ENCODE assay signal across 8 mouse cellular contexts in the genomic region with DNA sequence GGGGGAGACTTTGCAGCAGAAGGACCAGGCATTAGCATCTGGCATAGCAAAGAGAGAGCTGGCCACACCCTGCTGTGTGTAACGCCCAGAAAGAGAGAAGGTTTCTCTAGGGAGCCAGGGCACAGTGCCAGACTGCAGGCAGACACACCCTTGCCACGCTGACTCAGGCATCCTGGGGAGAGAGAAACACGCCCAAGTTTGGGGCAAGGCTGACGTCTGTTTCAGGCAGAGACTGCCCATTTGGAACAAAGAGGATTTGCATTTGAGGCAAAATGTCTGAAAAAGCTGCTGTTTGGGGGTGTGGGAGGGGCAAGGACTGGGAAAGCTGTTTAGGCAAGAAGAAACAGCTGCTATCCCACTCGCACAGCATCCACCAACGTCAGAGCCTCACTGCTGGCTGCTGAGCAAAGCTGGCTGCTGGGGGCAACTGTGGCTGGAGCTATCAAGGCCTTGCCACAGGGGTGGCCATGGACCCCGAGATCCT.
DNase-seq lines count a peak whose midpoint lies in the region; ATAC-seq and TF ChIP-seq lines count a peak whose summit lies in the region.

No protein-coding gene starts in this region.

- 0 out of 2 replicates have a peak, but pooled peaks cover 8% of the 10 kb centered on the region for H3K27me3 ChIP-seq in forebrain, embryonic 12.5 days
- H3K27me3 ChIP-seq in heart, embryonic 15.5 days, result no peaks in the 10 kb centered on the region
- no peaks in the 10 kb centered on the region; the same call in 1 of the 2 replicates for H3K27me3 ChIP-seq in lung, embryonic 15.5 days

- no peak overlapping the region for H3K4me3 ChIP-seq in forebrain, embryonic 12.5 days (replicated peaks)
- no peak overlapping the region for H3K4me3 ChIP-seq in heart, embryonic 15.5 days
- H3K4me3 ChIP-seq in layer of hippocampus, adult 2 months, result no peak overlapping the region
- H3K4me3 ChIP-seq in lung, embryonic 15.5 days, result no peak overlapping the region

- H3K4me2 ChIP-seq in forebrain, embryonic 12.5 days, result no peak overlapping the region
- H3K4me2 ChIP-seq in heart, embryonic 15.5 days, result no peak overlapping the region
- H3K4me2 ChIP-seq in lung, embryonic 15.5 days, result peak overlapping the region; percentile 20

- no peak for TF ChIP-seq CTCF in layer of hippocampus, adult 2 months (conservative IDR thresholded peaks at IDR 0.05)

- H3K36me3 ChIP-seq in forebrain, embryonic 12.5 days (replicated peaks), result no peaks in the 10 kb centered on the region
- H3K36me3 ChIP-seq in heart, embryonic 15.5 days, result no peaks in the 10 kb centered on the region
- no peaks in the 10 kb centered on the region for H3K36me3 ChIP-seq in lung, embryonic 15.5 days

- H3K9ac ChIP-seq in forebrain, embryonic 12.5 days, result peak overlapping the region; percentile 18; the same call in 1 of the 2 replicates
- H3K9ac ChIP-seq in heart, embryonic 15.5 days, result no peak overlapping the region
- H3K9ac ChIP-seq in lung, embryonic 15.5 days, result no peak overlapping the region

- ATAC-seq in forebrain, embryonic 12.5 days (ENCODE audit: low FRiP score), result no peak
- ATAC-seq in heart, embryonic 15.5 days (replicated peaks; ENCODE audit: insufficient number of reproducible peaks, insufficient read depth, low FRiP score, low read depth), result peak; percentile 48; the same call in 1 of the 2 replicates
- ATAC-seq in lung, embryonic 15.5 days (ENCODE audit: borderline replicate concordance, extremely low read depth, low FRiP score, low TSS enrichment), result peak; percentile 79

- peak overlapping the region; percentile 37; the same call in 1 of the 2 replicates for H3K27ac ChIP-seq in forebrain, embryonic 12.5 days
- peak overlapping the region; percentile 66 for H3K27ac ChIP-seq in heart, embryonic 15.5 days
- peak overlapping the region; percentile 86 for H3K27ac ChIP-seq in layer of hippocampus, adult 2 months
- H3K27ac ChIP-seq in lung, embryonic 15.5 days, result peak overlapping the region; percentile 84

- no peaks in the 10 kb centered on the region for H3K9me3 ChIP-seq in forebrain, embryonic 12.5 days
- no peaks in the 10 kb centered on the region for H3K9me3 ChIP-seq in heart, embryonic 15.5 days (replicated peaks)
- no peaks in the 10 kb centered on the region for H3K9me3 ChIP-seq in lung, embryonic 15.5 days

- 12% methylated on average over 7 of the region's 7 CpGs for WGBS in forebrain, embryonic 12.5 days
- 10% methylated on average over 7 of the region's 7 CpGs for WGBS in heart, embryonic 15.5 days
- WGBS in lung, embryonic 15.5 days, result 7% methylated on average over 7 of the region's 7 CpGs

- DNase-seq in 416B (ENCODE audit: low read depth), result peak; percentile 91
- DNase-seq in T-cell, adult 2 months (ENCODE audit: low spot score), result peak; percentile 20
- DNase-seq in layer of hippocampus, adult 2 months (ENCODE audit: low spot score in 2 of 2), result peak; percentile 68 to 78
- peak; percentile 90 for DNase-seq in right cerebral cortex, adult 18-20 months
- DNase-seq in thymus, postnatal 0 days (ENCODE audit: low spot score), result no peak

- peaks cover 12% of the 10 kb centered on the region for H3K4me1 ChIP-seq in forebrain, embryonic 12.5 days
- H3K4me1 ChIP-seq in heart, embryonic 15.5 days (replicated peaks), result peaks cover 43% of the 10 kb centered on the region
- peaks cover 29% of the 10 kb centered on the region for H3K4me1 ChIP-seq in lung, embryonic 15.5 days
